Mouse (Mus musculus) neutrophil, adult 65 days (primary cell): Measurements from ENCODE around the gene Gm2035. TPM values are rescaled to one million over a fixed set of nuclear protein-coding genes. Genes with fewer than 3 reads are reported as not detected.

ENCODE experiments used
- total RNA-seq: library from RNA; stranded (reverse); gene quantifications from 2 replicates; pipeline ENCODE4 v1.2.4, GENCODE M21; 2023

Gene Gm2035
- not detected in 2 replicates for total RNA-seq

DNA sequence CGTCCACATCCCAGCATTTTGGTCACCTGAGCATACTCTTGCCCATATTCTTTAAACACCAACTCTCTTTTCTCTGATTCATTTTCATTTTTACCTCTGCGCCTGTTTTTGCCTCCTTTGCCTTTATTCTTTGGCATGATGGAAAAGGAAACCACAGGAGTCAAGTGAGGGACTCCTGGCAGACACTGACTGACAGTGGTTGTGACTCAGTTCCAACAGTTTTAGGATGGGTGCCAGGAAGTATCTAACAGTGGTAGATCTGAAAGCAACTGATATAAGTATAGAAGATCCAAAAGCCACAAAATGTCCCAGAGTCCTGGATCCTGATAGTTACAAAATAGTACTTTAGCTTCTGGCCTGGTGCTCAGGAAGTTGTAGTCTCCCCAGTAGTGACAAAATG lies at the start of gene Gm2035:
Gm2035 (minus strand) TSS at position 137 of the 400 bp plus-strand sequence.

DNA sequence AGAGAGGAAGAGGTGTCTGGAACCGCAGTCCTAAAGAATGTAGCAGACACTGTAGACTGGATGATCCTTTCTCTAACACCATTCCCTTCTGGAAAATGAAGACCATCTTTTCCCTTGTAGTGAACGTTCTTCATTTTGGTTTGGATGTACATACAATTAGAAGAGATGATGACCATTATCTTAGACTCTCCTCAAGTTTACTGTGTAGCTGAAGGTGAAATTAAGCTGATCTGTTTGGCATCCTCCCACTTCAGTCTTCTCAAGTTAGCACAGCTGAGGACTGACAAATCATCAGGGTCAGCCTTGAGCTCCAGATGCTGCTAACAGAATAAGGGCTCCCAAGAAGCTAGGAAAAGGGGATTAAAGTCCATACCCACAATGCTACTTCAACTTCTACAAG lies 34.1 kb upstream of the Gm2035 start, which contains the start of gene Gm2042:
Gm2042 (plus strand) TSS at position 301 of the 400 bp plus-strand sequence.

GRCm38 (mm10) chr12:87895070-87895469 lies 24.6 kb downstream of the Gm2035 start, which contains the start of gene Gm2022:
Gene Gm2022, plus strand, starts transcription at chr12:87895370.

GRCm38 (mm10) chr12:87873772-87874171 lies 45.9 kb downstream of the Gm2035 start, which contains the start of gene Gm2016:
Gene Gm2016, plus strand, starts transcription at chr12:87874072.

Other genes starting within 250 kb of the Gm2035 start
- not detected in 2 replicates for gene Gm21319, start 144.1 kb downstream of the Gm2035 start, total RNA-seq
- not detected in 2 replicates for gene Gm21936, start 124.3 kb downstream of the Gm2035 start, total RNA-seq
- gene BB287469, start 103.3 kb downstream of the Gm2035 start, total RNA-seq = not detected in 2 replicates
- gene Gm2001, start 77.5 kb downstream of the Gm2035 start, total RNA-seq = not detected in 2 replicates
- gene Gm2016, start 45.8 kb downstream of the Gm2035 start, total RNA-seq = not detected in 2 replicates
- not detected in 2 replicates for gene Gm2022, start 24.5 kb downstream of the Gm2035 start, total RNA-seq
- gene Gm2042, start 34.2 kb upstream of the Gm2035 start, total RNA-seq = not detected in 2 replicates
- not detected in 2 replicates for gene Gm2075, start 92.0 kb upstream of the Gm2035 start, total RNA-seq
- gene Gm6803, start 98.9 kb upstream of the Gm2035 start, total RNA-seq = not detected in 2 replicates
- not detected in 2 replicates for gene Gm2056, start 107.1 kb upstream of the Gm2035 start, total RNA-seq
- gene Gm16368, start 163.8 kb upstream of the Gm2035 start, total RNA-seq = not detected in 2 replicates